Mouse (Mus musculus): ENCODE results near the gene Fus.
A peak's percentile ranks its signal among the peaks of the same experiment; 100 is the strongest.

- TF ChIP-seq CTCF (IDR thresholded peaks at IDR 0.05; ENCODE audit: extremely low read depth, insufficient read depth, insufficient read length, insufficient replicate concordance) = no peak
- peak; percentile 99 for TF ChIP-seq POLR2A (IDR thresholded peaks at IDR 0.05; ENCODE audit: low read depth, low read length)
These were observed at the start of gene Fus for GRCm38 (mm10) chr7:127967004-127967921.

Data from spleen, adult 2 months (tissue).